Mouse (Mus musculus) spleen, adult 2 months (tissue): ENCODE results near the gene Map3k10.

ENCODE experiments used
- CTCF ChIP-seq: fragments of 200-500 bp; IDR thresholded peaks from 2 replicates; pipeline ENCODE4 v1.5.1; 2011; ENCODE audit warnings: mild to moderate bottlenecking, inconsistent platforms; ENCODE audit not compliant: insufficient read depth, insufficient read length, insufficient replicate concordance; ENCODE audit errors: extremely low read depth
- POLR2A ChIP-seq: fragments of 200-500 bp; IDR thresholded peaks from 2 replicates; pipeline ENCODE4 v1.6.1; 2011; ENCODE audit warnings: low read depth, low read length, inconsistent platforms

DNA sequence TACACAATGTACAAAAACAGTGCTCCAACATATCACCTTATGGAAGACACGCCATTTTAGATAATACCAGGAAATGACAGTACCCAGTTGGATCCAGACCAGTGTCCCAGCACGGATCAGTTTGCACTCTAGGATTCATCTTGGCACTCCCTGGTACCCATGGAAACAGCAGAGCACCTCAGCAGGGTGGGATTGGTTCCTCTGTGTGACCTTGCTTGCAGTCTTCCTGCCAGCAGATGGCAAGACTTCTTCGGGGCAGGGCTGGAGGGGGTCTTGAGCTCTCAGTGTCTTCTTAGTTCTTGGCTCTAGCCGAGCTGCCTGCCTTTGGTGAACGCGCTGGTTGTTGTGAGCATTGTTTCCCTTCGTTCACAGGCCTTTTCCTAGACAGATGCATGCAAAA is 46.7 kb downstream of the Map3k10 start:
- TF ChIP-seq CTCF: no peak
- TF ChIP-seq POLR2A: no peak
